Mouse (Mus musculus) testis, postnatal 14 days (tissue): ENCODE results near the gene Nkiras1.

Experiments
- DNase-seq: peaks from one replicate; pipeline ENCODE4 v3.0.0; 2021; ENCODE audit warnings: low spot score

Gene Nkiras1

DNA sequence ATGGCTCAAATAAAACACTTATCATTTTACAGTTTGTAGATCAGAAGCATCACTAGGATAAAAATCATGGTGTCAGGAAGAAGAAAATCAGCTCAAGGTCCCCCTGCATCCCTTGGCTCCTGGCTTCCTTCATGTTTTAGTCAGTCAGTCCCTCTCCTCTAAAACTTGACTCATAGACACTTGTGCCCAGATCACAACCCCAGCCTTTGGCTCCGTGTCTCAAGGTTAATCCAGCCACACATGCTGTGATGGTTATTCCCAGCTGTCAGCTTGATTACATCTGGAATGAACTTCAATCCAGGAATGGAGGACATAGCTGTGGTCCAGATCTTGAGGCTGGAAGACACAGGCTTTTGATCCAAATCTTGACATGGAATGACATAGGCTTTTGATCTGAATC lies 3.6 kb downstream of the Nkiras1 start:
- no peak for DNase-seq

DNA sequence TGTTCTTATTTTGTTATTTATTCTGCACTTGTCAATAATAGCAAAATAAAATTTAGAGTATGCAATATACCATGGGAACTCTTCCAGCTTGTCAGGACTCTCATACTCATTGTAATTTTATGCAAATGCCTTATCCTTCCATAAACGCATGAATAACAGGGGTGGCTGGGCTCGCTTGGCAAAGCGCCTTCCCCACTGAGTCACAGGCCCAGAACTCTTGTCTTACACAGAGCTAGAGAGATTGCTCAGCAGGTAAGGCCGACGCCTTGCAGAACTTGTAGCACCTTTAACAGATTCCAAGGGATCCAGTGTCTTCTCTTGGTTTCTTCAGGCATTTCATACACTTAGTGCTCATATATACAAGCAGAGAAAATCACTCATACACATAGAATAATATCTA lies 9.4 kb downstream of the Nkiras1 start:
- no peak for DNase-seq

DNA sequence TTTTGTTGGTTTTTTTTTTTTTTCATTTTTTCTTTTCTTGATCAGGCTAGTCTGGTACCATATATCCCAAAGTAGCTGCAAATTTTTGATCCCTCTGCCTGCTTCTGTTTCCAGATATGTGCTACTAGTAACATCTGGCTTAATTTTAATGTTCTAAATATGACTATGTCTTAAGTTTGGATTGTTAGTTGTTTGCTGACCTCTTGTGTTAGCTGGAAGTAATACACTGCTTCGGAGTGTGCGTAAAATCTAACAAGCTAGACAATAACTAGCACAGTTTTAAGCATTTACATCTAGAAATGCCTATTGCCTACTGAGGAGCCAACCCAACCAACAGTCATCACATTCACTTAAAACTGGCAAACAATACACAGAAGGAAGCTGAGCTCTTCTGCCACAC lies 13.6 kb downstream of the Nkiras1 start:
- no peak for DNase-seq

DNA sequence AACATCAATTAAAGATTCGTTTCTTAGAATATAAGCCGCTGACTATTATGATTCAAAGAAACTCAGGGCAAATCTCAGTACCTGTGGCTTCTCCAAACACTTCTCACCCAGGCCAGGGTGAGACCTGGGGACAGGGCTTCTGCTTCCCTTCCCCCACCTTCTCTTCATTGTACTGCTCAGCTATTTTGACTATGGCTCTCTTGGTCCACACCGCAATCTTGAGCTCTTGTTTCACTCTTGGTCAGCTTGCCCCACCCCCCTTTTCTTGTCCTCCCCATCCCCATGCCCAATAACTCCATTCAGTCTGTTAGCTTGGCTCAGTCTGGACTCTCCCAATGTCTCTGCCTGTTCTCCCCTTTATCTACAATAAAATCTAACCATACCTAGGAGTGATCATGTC lies 14.5 kb downstream of the Nkiras1 start:
- DNase-seq: no peak

DNA sequence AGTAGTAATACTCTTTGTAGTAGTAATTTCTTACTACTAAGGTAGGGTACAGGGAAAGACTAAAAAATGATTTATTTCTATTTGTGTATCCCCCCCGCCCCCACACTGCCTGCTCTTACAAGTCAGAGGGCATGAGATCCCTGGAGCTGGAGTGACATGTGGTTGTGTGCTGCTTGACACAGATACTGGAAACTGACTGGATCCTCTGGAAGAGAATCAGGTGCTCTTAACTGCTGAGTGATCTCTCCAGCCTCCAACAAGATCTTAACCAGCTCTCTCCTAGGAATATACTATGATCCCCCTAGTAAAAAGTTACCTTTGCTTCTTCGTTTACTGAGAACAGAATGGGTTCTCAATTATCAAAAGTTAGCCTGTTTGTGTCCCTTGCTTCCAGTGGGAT lies 15.5 kb downstream of the Nkiras1 start:
- DNase-seq: no peak

DNA sequence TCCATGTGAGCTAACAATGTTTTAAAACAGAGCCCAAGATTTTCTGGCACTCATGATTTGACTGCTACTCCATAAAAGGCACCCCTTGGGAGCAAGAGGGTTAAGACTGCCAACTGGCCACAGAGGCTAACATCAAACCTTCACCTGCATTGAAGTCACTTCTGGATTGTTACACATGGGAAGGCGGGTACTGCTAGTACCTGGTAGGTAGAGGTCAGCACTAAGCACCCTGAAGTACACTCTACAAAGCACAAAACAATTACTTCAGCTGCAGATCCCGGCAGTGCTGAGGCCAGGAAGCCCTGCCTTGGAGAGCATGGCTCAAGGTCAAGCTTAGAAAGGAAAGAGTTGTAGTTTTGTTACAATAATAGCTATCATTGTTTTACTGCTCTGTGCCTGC lies 16.5 kb downstream of the Nkiras1 start:
- DNase-seq: no peak

DNA sequence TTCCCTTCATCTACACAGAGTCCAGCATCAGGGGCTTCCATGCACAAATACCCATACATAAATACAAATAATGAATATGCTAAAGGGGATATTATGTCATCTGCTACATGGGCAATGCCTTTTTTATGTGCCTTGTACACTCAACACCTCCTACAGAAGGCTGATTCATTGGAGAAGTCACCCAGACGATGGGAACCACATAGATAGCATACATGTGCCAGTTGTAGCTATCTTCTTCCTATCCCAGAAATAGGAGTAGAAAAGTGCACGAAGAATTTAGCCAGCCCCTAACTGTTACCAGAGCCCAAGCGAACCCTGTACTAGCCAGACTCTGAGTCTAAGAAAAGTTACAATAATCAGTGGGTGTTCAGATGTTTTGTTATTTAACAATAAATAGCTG lies 21.2 kb downstream of the Nkiras1 start:
- no peak for DNase-seq

DNA sequence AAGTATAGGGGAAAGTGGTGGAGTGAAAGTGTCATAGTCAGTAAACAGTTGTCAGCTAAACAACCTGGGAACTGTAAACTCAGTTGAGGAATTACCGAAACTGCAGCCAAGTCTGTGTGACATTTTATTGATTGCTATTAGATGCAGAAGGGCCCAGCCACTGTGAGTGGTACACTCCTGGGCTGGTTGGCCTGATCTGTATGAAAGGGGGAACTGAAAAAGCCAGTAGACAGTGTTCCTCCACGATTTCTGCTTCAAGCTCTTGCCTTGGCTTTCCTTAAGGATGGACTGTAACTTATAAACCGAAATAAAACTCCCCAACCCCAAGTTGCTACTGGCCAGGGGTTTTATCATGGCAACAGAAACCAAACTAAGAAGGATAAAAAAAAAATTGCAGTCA lies 21.6 kb downstream of the Nkiras1 start:
- DNase-seq: no peak

DNA sequence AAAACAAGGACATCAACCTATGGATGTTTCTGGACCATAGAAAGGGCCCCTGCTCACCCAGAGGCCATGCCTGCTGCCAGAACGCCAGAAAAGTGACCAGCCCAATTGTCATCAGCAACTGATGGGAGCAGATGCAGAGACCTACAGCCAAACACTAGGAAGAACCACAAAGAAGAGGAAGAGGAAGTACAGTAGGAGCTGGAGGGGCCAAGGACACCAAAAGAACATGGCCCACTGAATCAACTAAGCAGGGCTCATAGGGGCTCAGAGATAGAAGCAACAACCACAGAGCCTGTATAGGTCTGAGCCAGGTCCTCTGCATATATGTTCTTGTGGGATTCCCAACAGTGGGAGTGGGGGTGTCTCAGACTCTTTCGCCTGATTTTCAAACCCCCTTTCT lies 26.5 kb downstream of the Nkiras1 start:
- DNase-seq: no peak

DNA sequence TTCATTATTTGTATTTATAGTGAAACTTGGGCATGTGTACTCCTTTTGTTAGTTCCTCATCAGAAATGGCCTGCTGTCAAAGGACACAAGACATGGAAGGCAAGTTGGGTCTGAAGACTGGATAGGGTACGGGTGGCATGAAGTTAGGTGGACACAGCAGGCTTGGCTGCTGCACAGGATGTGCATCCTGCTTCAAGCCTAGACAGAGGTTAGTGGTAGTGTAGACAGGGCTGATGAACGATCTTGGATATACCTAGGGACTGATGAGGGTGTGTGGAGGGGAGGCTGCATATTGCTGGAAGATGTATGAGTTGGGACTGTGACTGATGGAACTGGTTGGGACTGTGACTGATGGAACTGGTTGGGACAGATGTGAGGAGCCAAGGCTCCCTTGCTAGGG lies 27.9 kb downstream of the Nkiras1 start:
- no peak for DNase-seq

DNA sequence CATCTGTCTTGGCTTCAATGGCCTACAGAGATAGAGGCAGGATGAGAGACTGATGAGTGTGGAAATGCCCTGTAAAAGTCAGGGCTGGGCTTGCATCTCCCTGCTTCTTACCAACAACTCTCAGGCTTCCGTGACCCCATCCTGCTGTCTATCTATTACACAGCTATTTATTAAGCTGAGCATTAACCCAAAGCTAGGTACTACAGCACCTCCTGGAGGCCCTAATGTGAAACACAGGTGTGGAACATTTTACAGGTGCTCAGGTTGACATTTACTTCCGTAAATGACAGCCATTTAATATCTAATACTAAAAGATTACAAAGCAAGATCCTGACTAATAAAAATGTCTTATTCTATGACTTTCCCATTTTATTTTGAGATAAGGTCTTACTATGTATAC lies 29.7 kb downstream of the Nkiras1 start:
- DNase-seq: no peak

DNA sequence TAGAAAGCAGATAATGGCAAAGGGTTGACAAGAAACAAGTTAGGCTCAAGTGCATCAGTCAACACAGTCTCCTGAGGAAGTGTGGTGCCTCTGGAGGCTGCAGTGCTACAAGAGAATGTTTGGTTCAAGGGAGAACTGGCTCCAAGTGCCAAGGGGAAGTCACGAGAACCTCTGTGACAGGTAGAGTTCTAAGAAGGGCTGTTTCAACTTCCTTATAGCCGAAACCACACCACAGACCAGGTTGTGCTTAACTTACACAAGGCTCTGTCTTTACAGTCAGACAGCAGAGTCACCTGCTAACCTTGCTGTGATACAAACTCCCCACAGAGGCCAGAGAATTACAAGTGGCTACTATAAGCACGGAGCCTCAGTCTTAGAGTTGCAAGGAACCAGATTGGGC lies 30.7 kb downstream of the Nkiras1 start:
- DNase-seq: no peak

DNA sequence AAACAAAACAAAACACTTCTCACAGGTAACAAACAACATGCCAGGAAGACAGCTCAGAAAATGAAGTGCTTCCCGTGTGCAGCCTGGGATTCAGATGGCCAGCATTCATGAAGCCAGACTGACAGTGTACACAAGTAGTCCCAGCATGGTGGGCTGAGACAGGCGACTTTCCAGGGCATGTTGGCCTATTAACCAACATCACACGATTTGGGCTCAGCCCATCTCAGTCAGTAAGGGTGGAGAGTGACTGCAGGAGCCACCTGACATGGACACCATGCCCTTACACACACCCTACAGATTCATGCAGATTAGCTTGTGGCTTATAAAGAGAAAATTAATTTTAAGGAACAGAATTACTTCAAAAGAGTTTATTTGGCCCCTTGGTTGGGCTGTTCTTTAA lies 31.8 kb downstream of the Nkiras1 start:
- no peak for DNase-seq

DNA sequence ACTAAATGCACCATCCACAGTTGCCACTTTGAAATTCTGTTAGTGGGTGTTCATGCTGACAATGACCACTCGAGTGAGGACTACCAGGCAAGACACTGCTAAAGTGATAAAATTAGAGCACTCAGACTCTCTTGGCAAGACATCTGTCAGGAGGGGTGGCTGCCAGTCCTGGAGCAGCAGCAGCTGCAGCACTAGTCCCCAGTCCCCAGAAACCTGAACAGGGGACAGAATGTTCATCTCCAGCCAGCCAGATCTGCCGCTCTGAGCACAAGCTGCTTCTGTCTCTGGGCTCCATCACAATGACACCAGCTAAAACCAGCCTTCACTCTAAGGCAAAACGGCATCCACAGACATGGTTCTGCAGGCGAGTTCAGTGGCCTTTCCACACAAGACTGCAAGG lies 32.3 kb downstream of the Nkiras1 start:
- DNase-seq: peak; percentile 21

DNA sequence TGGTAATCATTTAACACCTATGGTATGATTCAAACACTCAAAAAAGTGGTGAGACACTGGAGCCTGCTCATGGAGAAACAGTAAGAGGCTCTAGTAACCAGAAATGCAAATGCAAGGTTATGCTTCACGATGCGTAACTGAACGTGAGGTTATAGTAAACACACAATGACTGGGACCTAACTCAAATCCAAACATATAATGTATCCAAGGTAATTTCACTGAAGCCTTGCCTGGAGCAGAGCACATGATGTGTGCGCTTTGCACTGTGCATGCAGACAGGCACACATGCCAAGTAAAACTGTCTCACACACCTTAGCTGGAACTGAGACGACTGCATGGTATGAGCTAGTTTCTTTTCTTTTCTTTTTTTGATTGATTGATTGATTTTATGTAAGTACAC lies 33.2 kb downstream of the Nkiras1 start:
- DNase-seq: no peak

DNA sequence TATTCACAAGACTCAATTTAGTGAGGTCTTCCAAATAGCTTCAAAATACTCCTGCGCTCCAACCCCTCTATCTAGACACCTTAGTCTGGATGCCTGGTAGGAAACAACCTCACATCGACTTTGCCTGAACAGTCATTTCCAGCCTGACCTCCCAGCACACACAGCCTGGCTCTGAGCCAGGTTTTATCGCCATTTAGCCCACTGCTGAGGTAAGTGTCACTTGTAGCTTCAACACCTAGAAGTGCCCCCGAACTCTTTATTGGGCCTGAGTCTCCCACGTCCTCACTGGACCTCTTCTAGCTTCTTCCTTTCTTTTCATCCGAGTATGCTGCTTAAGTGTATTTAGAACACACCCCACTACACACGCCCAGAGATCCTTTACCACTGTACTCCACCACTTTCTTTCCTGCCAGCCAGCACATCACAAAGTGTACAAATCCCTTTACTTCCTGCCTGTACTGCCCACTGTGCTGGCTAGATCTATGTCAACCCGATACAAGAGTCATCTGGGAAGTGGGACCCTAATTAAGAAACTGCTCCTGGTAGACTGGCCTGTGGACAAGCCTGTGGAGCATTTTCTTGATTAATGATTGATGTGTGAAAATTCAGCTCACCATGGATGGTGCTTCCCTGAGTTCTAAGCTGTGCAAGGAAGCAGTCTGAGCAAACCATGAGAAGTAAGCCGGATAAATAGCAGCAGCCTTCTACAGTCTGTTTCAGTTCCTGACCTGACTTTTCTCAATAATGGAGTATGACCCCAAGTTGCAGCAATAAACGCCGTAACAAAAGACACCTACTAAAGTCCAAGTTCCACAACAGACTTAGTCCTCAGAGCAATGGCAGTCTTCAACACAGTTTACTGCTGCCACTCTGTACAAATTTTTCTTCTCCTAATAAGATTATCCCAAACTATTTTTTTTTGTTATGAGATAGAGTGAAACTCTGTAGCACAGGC lies 46.8 kb downstream of the Nkiras1 start:
- DNase-seq: no peak

DNA sequence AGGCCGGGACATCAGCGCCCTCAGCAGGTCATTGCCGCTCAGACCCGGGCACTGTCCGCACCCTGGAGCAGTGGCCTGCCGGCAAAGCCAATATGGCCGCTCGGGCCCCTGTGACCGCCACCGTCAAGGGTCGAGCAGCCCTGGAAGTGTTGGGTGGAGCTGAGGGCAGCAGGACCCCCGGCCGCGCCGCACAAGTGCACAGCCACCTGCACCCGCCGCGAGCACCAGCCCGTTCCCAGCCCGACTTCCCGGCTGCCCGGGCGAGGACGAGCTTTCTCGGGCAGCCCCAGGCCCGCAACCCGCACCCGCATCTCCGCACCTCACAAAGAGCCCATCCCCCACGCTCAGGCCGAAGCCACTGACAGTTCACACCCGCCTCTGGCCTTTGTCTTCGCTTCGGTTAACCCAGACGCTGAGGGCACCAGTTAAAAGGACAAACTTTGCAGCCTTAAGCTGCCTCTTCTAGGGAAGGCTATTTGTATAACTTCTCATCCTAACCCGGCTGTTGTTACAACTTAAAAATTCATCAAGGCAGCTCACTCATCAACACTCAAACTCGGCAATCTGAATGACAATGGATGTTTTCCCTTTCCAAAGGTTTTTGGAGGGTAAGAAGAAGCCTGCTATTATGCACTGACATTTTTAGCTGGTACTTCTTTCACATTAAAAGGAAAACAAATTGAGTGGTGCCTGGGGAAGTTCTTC lies 56.2 kb downstream of the Nkiras1 start:
- peak; percentile 77 for DNase-seq

DNA sequence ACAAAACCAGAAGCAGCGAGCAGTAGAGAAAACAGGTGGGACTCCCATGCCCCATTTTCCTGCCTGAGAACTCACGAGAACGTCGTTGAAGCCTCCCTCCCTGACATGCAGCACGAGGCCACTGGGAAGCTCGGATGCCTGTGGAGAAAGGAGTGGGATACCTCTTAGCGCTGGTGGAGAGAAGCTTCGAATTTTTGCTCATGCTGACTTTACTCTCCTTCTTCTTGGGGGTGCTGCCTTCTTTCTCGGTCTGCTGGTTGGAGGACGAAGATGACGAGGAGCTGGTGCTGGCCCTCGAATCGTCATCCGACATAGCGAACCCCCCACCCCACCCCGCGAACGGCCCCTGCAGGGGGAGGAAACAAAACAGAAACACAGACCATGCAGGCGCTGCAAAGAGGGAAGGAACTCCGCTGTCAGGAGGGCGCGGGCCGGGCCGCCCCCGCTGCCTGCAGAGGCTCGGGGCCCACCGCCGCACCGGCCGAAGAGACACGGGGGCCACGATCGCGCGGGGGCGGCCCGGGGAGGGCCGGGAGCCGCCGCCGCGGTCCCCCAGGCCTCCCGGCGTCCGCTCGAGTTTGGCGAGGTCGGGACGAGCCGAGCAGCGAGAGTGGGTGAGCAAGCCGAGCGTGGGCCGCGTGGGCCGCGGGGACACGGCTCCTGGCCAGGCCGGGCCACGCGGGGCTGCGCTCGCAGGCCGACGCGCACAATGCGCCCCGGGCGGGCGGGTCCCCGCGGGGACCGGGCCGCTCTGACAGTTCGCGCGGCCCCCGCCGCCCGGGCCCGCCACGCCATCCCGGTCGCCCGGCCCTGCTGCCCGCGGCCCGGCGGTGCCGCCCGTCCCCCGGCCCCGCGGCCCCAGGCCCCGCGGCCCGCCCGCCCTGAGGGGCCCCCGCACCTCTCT lies 60.1 kb downstream of the Nkiras1 start:
- peak; percentile 52 for DNase-seq

DNA sequence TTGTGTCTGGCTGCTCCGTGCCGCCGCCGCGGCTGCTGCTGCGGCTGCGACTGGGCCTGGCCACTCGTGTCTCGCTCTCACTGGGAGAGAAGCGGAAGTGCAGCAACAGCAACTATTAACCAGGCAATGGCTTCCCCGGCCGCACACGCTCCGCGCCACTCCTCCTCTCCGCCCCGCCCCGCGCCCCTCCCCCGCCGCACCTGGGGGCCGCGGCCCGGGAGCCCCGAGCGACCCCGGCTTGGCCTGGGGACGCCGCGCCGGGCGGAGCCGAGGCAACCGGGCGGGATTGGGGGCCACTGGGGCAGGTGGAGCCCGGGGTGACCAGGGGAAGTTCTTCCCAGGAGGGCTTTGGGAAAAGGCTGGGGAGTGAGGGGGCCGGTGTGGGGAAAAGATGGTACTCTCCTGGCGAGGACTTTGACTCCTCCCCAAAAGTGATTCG lies 60.8 kb downstream of the Nkiras1 start, which contains the start of gene Ube2e1:
Gene Ube2e1 (minus strand): TSS at position 167 of the 439 bp plus-strand sequence.
- DNase-seq: peak; percentile 82
